Mouse (Mus musculus) retina, postnatal 1 day (tissue): ENCODE data around the gene Gm21915.

Source experiments
- DNase-seq: peaks from one replicate; pipeline ENCODE4 v3.0.0-alpha.2; 2012

Gm21915 gene

DNA sequence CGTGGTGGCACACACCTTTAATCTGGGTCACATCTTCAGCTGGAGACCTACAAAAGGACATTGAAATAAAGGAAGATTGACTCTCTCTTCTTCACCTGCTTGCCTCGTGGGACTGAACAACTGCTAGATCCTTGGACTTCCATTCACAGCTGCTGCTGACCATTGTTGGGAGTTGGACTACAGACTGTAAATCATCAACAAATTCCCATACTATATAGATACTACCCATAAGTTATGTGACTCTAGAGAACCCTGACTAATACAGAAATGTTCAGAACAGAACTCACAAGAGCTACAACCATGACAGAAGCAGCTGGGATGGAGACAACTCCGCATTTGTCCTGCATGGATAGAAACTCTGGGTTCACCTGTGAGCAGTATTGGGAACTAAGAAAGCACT lies at the start of gene Gm21915:
Gene Gm21915, plus strand, starts transcription at position 301 of the 400 bp plus-strand sequence.
- DNase-seq = no peak

DNA sequence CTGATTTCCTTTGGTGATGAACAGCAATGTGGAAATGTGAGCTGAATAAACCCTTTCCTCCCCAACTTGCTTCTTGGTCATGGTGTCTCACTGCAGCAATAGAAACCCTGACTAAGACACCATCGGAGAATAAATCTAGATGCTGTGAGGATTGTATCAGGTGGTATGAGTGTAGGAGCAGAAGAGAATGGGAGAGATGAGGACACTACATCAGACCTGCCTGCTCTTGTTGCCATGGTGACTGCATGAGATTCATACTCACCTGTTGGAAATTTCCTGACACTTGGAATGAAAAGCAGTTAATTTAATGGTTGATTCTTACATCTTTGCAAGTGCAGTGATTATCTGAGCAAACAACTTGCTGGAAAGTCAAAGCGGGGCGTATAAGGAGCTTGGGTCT lies 48.1 kb upstream of the Gm21915 start:
- no peak for DNase-seq

DNA sequence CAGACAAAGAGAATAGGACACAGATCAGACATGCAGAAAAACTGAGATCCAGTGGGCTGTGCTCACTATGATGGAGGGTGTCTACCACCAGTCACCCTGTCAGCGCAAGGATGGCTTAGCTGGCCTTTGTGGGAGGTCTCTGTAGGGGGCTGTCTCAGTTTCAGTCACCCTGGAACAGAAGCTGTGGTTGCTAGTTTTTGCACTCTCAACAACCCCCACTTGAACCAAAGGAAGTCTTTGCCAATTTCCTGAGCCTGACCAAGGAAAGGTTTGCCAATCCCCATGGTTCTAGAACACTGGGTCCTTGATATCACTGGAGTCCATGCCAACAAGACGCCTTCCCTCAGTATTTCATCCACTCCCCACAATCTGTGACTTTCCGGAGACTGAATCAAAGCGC lies 47.6 kb upstream of the Gm21915 start:
- no peak for DNase-seq

DNA sequence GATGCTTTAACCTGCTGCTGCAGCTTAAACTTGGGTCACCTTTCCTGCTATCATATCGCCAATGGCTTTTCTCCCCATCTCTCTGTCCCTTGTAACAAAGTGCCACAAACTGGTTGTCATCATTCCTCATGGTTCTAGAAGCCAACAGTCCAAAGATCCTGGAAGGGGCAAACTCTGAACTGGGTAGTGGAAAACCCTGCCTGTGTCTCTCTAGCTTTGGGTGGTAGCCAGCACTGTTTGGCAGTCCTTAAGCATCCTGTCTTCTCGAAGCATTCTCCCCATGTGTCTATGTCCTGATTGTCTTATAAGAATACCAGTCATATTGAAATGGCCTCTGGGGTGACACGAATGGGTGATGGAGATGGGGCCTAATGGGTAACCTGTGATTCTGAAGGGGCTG lies 45.1 kb upstream of the Gm21915 start:
- no peak for DNase-seq

DNA sequence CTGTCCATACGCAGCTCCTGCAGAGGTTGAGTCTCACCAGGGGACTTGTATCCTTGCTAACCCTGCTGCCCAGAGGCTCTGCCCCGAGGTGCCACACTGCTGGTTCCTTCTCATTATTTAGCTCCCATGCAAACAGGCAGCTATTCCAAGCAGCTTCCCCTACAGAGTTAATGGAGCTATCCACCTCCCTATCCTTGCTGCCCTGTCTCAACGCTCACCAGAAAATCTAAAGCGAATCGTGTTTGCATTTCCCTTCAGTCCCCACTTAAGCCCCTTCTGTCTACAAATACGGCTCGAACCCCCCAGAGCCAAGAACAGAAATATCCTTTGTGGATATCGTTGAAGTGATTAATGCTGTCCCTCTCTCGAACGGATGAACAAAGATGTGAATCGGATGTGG lies 43.8 kb upstream of the Gm21915 start:
- no peak for DNase-seq

DNA sequence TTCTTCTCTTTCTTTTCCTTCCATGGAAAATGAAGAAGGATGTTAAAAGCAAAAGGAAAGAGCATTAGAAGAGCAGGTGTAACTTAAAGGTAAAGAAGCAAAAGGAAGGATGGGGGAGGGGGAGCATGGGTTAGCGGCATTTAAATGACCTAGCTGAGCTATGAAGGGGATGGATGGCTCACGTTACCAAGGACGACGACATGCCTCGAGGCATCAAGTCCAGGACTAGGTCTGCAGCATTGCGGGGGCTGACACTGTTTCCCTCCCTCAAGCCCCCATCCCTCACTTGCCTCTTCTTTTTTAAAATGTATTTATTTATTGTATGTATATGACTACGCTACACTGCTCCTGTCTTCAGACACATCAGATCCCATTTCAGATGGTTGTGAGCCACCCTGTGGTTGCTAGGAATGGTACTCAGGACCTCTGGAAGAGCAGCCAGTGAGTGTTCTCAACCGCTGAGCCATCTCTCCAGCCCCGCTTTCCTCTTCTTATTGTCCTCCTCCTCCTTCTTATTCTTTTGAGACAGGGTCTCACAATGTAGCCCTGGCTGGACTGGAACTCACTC lies 43.2 kb upstream of the Gm21915 start:
- DNase-seq = no peak

DNA sequence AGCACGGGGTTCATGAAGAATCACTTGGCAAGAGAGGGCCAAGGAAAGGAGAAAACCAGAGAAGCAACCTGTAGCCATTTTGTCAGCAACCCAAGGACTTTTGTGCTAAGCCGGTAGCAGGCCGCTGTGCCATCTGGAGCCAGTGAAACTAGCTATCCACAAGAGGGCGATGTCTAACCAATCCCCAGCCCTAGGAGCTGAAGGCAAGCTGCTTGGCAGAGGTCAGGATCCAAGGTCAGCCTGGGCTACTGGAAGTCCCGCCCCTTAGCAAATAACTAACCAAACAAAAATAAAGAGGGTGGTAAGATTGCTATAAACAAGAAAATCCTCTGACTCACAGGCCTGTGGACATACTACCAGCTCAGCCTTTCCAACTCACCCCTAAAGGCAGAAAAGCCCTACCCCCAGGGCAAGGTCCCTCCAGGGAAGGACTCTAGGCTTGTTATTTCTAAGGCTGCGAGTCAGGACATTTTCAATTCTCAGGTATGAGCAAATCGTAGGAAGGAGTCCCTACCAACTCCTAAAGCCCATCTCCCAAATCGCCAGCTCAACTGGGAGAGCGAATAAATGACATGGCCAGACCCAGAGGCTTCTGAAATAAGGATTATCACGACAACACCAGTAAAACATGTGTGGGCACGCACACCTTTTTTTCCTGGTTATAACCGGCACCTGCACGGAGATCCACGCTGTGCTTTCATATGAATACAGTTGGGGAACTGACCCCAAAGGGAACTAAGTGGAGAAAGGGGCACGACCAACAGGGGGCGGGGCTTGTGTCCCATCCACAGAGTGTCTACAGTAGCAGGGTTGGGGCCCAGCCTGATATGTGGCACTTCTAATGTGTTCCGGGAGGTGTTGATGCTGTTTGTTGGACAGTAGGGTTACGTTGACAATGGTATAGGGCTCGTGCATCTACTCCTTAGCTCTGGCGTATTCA lies 42.0 kb upstream of the Gm21915 start:
- DNase-seq = peak; percentile 81

DNA sequence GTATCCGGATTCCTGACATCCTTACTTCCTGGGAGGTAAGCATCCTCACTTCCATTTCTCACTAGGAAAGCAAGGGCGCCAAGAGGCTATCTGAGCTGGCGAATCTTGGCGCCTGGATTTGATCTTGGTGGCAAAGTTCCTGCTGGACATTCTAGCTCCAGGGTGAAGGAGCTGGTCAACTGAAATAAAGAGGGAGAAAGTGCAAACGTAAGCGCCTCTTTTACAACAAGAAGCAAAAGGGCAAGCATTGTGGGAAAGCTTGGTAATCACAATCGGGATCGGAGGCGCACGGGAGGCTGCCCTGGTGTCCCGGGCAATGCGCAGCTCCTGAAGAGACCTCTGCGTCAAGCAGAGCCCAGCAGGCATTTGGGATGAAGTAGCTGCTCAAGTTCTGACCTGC lies 41.0 kb upstream of the Gm21915 start:
- DNase-seq = no peak

DNA sequence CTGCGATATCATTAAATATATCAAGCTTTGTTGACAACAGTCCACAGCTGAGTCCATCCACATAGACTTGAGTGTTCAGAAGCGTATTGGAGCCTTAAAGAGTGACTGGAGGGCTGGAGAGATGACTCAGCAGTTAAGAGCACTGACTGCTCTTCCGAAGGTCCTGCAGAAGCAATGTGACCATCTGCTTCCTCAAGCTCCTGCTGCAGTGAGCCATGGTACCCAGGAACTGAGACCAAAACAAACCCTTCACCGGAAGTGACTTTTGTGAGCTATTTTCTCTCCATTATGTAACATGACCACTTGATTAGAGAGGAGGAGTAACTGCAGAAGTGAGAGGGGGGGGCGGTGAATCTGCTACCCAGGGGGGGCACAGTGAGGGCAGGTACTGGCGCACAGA lies 39.3 kb upstream of the Gm21915 start:
- DNase-seq = no peak

DNA sequence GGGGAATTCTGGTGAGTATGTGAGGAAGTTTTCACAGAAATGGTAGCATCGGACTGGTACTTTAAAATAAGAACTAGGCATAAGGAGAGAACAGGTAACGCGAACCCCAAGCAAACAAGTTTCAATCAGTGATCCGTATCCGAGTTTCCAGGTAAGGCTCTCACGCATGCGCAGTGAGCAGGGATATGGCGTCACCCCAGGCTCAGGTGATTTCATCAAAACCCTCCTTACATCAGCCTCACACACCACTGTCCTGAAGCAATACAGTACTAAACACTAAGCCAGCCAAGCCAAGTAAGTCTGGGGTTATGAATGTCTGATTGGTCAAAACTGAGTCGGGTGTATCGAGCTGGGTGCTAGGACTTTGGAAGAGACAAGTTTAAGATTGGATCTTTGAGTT lies 38.9 kb upstream of the Gm21915 start:
- DNase-seq = no peak

DNA sequence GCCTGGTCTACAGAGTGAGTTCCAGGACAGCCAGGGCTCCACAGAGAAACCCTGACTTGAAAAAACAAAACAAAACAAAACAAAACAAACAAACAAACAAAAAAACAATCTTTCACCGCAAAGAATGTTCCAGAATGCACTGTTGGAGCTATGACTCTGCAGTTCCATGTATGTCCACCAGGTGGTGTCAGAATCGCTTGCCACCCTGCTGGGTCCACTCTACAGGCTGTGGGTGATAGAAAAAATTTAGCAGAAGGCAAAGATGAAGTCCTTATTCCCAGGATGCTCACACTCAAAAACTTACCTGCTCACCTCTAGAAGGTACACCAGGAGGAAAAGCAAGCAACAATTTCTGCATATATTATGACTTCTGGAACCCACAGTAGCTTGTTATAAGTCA lies 34.4 kb upstream of the Gm21915 start:
- DNase-seq = peak; percentile 71

DNA sequence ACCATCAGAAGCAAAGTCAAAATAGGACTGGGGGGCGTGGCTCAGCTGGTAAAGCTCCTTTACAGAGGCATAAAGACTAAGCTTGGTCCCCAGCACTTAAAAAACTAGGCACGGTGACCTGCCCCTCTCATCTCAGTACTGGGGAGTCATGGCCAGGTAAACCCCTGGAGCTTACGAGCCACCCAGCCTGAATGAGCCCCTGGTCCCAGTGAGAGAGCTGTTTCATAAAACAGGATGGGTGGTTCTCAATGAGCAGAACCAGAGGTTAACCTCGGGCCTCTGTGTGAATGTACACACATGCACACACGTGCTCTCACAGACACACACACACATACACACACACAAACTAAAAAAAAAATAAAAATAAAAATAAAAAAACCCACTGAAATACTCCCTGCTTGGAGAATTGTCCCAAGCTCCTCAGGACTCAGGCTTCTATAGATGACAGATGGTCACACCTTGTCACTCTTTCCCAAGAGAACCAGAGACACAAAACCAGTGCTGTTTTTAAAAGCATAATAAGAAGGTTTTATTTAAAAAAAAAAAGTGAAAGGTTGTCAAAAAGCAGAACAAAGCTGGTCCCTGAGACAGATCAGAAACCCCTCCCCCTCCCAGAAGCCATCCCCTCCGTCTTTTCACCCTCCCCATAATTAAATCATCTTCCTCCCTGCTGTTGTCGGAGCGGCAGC lies 32.6 kb upstream of the Gm21915 start:
- no peak for DNase-seq

DNA sequence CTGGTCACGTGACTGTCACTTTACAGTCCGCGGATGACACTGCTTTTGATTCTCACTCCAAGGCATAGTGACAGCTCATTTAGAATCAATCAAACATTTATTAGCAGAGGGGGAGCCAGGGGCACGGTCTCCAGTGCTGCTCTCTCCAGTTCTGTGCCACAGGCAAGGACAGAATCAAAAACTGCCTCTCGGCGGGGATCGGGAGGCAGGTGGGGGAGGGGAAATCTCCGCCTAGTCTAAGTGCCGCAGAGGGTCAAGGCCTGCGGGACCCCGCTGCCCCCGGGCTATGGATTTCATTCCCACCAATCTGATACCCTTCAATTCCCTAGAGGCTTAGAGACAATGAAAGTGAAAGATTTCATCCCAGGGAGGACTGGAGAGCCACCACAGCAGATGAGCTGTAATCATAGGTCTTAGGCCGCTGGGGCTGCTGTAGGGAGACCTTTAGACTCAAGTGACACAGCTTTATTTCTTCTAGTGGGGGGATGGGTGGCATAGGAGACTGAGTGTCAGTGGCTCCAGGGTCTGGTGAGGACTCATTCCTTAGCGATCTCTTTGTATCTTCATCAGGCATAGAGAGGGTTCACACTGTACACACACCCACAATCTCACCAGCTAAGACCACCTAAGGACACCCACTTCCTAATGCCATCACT lies 31.9 kb upstream of the Gm21915 start:
- peak; percentile 82 for DNase-seq

DNA sequence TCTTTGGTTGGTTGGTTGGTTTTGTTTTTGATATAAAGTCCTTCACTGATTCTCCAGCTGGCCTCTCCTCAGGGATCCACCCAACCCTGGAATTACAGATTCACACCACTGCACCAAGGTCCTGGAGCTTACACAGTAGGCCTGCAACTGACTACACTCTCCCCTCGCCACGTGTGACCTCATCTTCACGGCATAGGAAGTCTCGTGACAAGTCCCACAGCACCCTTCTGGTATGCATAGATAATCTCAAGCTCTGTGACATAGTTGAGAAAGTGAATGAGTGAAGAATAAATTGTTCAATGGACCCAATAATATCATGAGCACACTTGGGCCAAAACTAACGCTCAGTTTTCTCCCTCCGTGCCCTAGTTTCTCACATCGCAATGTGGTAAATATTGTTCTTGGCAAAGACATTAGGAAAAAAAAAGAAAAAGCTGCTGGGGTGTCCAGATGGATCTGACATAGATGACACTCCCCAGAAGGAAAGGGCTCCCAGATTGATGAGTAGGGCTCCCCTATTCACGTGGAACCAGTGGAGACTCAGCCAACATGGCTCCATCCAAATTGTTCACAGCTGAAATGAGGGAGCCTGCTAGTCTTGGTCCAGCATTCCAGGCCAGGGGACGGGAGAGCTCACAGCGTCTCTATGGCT lies 30.8 kb upstream of the Gm21915 start:
- no peak for DNase-seq

DNA sequence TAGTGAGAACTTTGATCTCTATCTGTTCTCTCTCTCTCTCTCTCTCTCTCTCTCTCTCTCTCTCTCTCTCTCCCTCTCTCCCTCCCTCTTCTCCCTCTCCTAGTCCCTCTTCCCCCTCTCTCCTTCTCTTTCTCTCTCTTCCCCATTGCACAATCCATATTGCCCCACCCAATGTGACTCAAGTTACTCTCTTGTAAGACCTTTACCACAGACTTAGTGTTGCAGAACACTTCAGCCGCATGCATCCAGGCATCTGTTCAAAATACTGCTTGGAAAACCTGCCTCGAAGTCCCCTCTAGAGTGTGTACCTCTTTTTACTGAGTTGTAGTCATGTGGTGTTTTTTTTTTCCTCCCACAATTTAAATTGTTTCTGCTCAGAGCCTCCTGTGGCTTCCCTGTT lies 29.1 kb upstream of the Gm21915 start:
- no peak for DNase-seq

DNA sequence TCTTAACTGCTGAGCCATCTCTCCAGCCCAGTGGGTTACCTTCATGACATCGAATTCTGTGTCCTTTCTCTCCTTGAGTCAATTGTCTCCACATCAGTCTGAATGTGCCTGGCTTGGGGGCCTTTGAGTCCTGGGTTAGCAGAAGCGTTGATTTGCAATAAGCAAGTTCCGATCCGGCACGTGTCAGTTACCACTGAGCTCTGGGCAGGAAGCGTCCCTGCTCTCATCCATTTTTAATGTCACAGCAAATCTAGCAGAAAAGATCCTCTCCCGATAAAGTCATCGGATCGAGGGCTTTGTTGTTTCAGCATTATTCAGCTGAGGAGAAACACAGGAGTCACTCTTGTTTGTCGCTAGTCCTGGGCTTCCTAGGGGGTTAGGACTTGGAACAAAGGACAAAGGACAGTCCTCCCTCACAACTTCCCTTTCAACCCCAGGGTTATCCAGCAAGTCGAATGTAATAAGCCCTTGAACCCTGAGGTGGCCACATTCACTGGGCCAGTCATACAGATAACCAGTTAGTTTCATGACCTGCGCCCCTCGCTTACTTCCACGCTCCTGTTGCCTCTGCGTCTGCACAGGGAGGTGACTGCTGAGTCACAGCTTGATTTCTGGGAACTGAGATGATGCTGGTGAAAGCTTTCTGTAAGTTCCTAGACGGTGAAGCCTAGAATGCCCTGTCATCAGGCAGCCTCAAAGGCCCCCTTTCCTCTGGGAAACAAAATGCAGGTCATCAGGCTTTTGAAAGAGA lies 27.8 kb upstream of the Gm21915 start:
- peak; percentile 35 for DNase-seq

DNA sequence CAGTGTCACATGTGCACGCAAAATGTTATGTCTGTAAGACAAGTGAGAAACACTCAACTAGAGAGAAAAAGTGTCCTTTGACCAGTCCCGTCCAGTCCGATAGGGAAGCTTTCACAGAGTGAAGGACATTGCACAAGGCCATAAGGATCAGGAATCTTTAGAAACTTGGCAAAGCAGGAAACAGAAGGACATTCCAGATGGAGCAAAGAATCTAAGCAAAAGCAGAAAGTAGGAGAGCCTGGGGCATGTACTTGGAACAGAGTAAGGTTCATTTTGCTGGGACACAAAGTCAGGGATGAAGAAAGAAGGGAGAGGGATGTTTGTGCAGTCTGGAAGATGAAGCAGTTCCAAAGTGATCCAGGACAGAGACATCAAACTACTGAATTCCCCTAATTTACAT lies 21.0 kb upstream of the Gm21915 start:
- no peak for DNase-seq

DNA sequence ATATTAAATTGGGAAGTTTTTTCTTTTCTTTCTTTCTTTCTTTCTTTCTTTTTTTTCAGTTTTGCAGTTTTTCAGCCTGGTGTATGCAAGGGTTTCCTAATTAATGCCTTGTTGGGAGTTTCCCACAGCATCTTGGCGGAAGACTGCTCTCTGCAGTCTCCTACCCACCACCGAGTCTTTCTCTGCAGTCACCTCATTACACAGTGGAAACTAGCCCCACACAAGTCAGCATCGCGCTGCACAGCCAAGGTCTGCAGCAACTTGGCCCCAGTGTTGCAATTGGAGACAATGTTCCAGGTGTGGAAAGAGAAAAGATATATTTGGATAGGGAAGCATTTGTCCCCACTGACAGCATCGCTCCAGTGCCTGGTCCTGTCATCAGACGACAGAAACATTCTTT lies 20.4 kb upstream of the Gm21915 start:
- no peak for DNase-seq

DNA sequence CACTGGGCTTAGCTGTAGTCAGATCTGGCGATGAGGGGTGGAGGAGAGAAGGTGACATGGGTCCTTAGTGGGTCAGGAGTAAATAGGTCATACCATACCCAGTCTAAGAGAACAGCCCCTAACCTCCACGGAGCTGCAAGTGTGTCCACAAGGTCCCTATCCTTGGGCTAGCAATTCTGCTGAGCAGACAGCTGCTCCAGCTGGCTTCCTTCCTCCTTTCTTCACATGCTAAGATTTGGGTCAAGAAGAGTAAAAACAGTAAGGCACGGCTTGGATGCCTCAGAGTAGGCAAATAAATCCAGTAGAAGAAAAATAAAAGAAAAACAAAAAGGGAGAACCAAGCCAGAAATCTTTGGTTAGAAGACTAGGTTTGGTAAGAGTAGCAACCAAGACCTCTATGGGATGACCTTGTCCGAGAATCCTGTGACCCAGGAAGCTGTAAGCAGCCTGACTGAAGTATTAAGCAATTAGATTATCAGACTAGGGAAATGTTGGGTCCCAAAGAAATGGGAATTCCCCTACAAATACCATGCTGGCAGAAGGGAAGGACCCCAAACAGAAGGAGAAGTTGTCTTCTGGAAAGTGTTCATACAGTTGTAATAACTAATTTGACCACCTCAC lies 19.1 kb upstream of the Gm21915 start:
- no peak for DNase-seq

DNA sequence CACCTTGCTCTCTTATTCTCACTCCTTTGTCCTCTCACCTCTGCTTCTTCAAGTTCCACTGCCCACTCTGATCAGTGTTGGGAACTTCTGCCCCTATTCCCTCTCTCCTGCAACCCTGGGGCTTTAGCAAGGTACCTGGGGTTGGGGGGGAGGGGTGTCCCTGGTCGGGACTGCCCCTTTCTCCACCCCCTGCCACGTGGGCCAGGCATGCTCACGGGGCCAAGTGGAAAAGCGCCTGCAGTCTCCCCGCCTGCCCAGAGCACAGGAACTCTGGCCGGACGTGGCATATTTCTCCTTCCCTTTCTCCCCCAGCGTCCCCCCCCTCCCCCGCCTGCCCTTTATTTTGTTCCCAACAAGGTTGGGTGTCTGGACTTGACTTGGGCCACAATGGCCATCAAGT lies 17.7 kb upstream of the Gm21915 start:
- DNase-seq = no peak

DNA sequence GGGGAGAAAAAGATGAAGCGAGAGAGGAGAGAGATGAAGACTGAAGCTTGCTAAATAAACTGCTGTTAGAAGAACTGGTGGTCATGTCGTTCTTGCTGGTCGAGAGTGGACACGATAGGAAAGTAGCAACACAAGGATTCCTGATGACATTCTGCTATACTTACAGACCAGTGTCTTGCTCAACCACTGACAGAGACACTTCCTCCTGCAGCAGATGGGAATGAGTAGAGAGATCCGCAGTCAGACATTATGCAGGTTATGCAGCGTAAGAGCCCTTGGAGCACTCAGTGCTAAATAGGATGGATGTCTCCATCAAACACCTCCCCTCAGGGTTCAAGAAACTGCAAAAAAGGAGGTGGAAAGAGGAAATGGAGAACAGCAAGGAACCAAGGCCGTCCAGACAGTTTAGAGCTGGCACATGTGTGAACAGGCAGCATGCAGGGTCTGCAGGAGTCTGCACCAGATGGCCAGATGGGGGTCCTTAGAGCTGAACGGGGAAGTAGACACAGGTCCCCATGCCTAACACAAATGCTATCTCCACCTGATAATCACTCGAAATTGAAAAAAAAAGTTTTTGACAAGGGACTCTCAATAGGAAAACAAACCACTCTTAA lies 4.1 kb upstream of the Gm21915 start:
- DNase-seq = no peak
